Mouse (Mus musculus) hindbrain, embryonic 10.5 days (tissue): ENCODE results near the gene Pkm. TPM values are rescaled to one million over a fixed set of nuclear protein-coding genes. Genes with fewer than 3 reads are reported as not detected.

ENCODE experiments used
- DNase-seq: peaks from one replicate; pipeline ENCODE4 v3.0.0-alpha.2; 2017; ENCODE audit warnings: low spot score
- H3K27ac ChIP-seq: fragments of 300-500 bp; sonication (generic); 2 replicates; pipeline ENCODE4 v1.5.1; 2016; ENCODE audit warnings: mild to moderate bottlenecking, moderate library complexity
- H3K27me3 ChIP-seq: fragments of 300-500 bp; sonication (generic); 2 replicates; pipeline ENCODE4 v1.6.1; 2016; ENCODE audit warnings: mild to moderate bottlenecking; ENCODE audit not compliant: poor library complexity, insufficient read depth, severe bottlenecking
- H3K36me3 ChIP-seq: fragments of 300-500 bp; sonication (generic); 2 replicates; pipeline ENCODE4 v1.6.1; 2016; ENCODE audit warnings: mild to moderate bottlenecking, moderate library complexity
- H3K4me1 ChIP-seq: fragments of 300-500 bp; sonication (generic); replicated peaks from 2 replicates; pipeline ENCODE4 v1.6.1; 2016; ENCODE audit warnings: mild to moderate bottlenecking
- H3K4me3 ChIP-seq: fragments of 300-500 bp; sonication (generic); 2 replicates; pipeline ENCODE4 v1.5.1; 2016; ENCODE audit warnings: mild to moderate bottlenecking, moderate library complexity
- H3K9me3 ChIP-seq: fragments of 300-500 bp; sonication (generic); 2 replicates; pipeline ENCODE4 v1.6.1; 2016; ENCODE audit warnings: mild to moderate bottlenecking, moderate library complexity
- WGBS: fragments of 180-500 bp; shearing (Covaris S2); methylation state at CpG from one replicate; pipeline ENCODE4 v1.1.7; 2016; 5-methylcytosine and 5-hydroxymethylcytosine counted together
- polyA plus RNA-seq: library from polyadenylated mRNA; unstranded; fragments of >200 nt; fragmentation: Nextera tagmentation; extraction: Ambion mirVana; gene quantifications from 2 replicates; pipeline ENCODE4 v1.2.1, GENCODE M21; 2016

Pkm gene
- 2,690 and 3,190 TPM in 2 replicates for polyA plus RNA-seq

- Histone ChIP-seq H3K4me3 (peak within 1 kb of the TSS; percentile 95), H3K27ac (peak within 1 kb of the TSS; percentile 100), H3K27me3 (no peaks in the 10 kb centered on the region), H3K4me1 (peaks cover 40% of the 10 kb centered on the region), H3K36me3 (peaks cover 37% of the 10 kb centered on the region), H3K9me3 (no peaks in the 10 kb centered on the region)
- DNase-seq = peak; percentile 98
- under 1% methylated on average over 45 of the region's 46 CpGs for WGBS
These were observed at the start of gene Pkm for GRCm38 (mm10) chr9:59655958-59656634. Pkm (plus strand) TSS chr9:59656368.

DNA sequence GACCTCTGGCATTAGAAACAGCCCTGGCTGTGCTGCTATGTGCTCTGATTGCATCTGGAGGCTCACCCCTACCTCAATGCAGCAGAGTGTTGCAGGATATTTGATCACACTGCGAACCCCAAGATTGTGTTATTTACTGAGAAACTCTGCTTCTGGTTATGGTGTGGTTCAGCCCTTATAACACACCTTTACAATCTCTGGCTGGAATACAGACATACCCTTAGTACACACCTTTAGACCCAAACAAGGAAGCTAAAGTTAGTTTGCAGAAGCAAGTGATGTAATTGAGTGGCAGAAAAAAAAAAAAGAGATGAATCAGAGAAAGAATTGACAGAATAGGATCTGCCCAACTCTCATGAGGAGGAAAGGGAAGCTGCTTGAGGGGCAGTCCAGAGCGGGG is 45.2 kb upstream of the Pkm start:
- no peak for DNase-seq
- H3K4me3 ChIP-seq = no peak overlapping the region
- H3K9me3 ChIP-seq = no peaks in the 10 kb centered on the region
- H3K36me3 ChIP-seq = no peaks in the 10 kb centered on the region
- 92% methylated on average over 2 of the region's 2 CpGs for whole genome bisulfite sequencing
- H3K4me1 ChIP-seq = peaks cover 9% of the 10 kb centered on the region; the same call in 1 of the 2 replicates
- no peaks in the 10 kb centered on the region for H3K27me3 ChIP-seq
- H3K27ac ChIP-seq = no peak overlapping the region

GRCm38 (mm10) chr9:59615797-59616196 is 40.4 kb upstream of the Pkm start:
- DNase-seq = no peak
- no peaks in the 10 kb centered on the region for H3K27me3 ChIP-seq
- H3K36me3 ChIP-seq = no peaks in the 10 kb centered on the region
- no peak overlapping the region for H3K4me3 ChIP-seq
- no peaks in the 10 kb centered on the region for H3K9me3 ChIP-seq
- H3K4me1 ChIP-seq = peaks cover 22% of the 10 kb centered on the region
- no peak overlapping the region for H3K27ac ChIP-seq
- WGBS = 88% methylated on average over 2 of the region's 2 CpGs

- Histone ChIP-seq H3K4me1 (peaks cover 22% of the 10 kb centered on the region), H3K27ac (peak within 1 kb of the TSS; percentile 96), H3K4me3 (peak within 1 kb of the TSS; percentile 81), H3K36me3 (peaks cover 10% of the 10 kb centered on the region; the same call in 1 of the 2 replicates), H3K9me3 (no peaks in the 10 kb centered on the region), H3K27me3 (no peaks in the 10 kb centered on the region)
- 1% methylated on average over 36 of the region's 36 CpGs for WGBS
- DNase-seq = peak; percentile 98
These were observed 39.4 kb upstream of the Pkm start, which contains the start of gene Parp6 for GRCm38 (mm10) chr9:59616622-59617306. Parp6 (plus strand) TSS chr9:59617284.

DNA sequence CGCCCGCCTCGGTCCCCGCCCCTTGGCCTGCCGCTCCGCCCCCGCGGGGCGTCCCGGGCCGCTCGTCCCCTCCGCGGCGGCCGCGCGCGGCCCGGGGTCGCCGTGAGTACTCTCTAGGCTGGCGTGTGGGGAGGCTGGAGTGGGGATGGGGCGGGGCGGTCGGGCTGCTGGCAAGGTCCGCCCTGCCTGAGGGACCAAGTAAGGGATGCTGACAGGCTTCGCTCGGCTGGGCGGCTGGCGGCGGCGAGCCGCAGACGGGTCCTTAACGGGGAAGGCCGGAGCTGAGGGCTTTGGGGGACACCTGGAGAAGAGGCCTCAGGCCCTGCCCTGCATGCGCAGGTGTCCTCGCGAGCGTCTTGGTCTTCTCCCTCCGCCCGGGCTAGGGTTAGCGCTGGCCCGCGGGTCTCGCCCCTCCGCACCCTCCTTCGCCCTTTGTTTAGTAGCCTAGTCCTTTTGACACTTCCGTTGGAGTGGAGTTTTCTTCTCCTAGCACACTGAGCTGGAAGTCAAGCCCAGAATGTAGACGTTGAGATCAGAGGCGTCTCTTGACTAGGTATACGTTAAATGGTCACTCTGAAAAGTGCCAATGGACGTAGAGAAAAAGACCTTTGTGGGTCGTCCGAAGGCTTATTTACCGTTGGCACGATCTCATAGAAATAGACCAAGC is 38.7 kb upstream of the Pkm start:
- no peak for DNase-seq
- Histone ChIP-seq H3K27me3 (no peaks in the 10 kb centered on the region), H3K27ac (peak overlapping the region; percentile 96), H3K36me3 (peaks cover 16% of the 10 kb centered on the region), H3K4me1 (peaks cover 22% of the 10 kb centered on the region), H3K9me3 (no peaks in the 10 kb centered on the region), H3K4me3 (peak overlapping the region; percentile 81)
- WGBS = under 1% methylated on average over 58 of the region's 58 CpGs

DNA sequence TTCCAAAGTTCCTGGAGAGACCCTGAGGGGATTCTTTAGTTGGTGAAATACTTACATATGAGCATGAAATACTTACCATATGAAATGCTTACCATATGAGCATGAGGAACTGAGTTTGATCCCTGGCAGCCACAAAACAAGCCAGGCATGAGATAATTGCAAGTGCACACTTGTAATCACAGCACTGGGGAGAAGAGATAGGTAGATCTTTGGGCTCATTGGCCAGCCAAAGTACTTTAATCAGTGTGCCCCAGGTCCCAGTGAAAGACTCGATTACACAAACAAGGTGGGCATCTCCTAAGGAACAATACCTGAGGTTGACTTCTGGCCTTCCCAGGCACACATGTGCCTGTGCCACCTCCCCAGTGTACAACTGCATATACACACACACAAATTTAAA is 17.8 kb upstream of the Pkm start:
- H3K9me3 ChIP-seq = no peaks in the 10 kb centered on the region
- WGBS = 91% methylated on average over 1 of the region's 1 CpGs
- H3K36me3 ChIP-seq = peaks cover 99% of the 10 kb centered on the region
- H3K27ac ChIP-seq = no peak overlapping the region
- no peaks in the 10 kb centered on the region for H3K27me3 ChIP-seq
- no peaks in the 10 kb centered on the region for H3K4me1 ChIP-seq
- DNase-seq = no peak
- H3K4me3 ChIP-seq = no peak overlapping the region

GRCm38 (mm10) chr9:59639936-59640335 is 16.2 kb upstream of the Pkm start:
- peaks cover 94% of the 10 kb centered on the region for H3K36me3 ChIP-seq

GRCm38 (mm10) chr9:59641320-59641719 is 14.8 kb upstream of the Pkm start:
- H3K4me1 ChIP-seq = no peaks in the 10 kb centered on the region
- peaks cover 86% of the 10 kb centered on the region for H3K36me3 ChIP-seq
- no peak overlapping the region for H3K4me3 ChIP-seq
- DNase-seq = no peak
- no peaks in the 10 kb centered on the region for H3K27me3 ChIP-seq
- 92% methylated on average over 2 of the region's 2 CpGs for WGBS
- H3K27ac ChIP-seq = no peak overlapping the region
- no peaks in the 10 kb centered on the region for H3K9me3 ChIP-seq

More at GRCm38 (mm10) chr9:59639936-59640335, 16.2 kb upstream of the Pkm start:
- Histone ChIP-seq H3K27ac (no peak overlapping the region), H3K9me3 (no peaks in the 10 kb centered on the region), H3K27me3 (no peaks in the 10 kb centered on the region), H3K4me3 (no peak overlapping the region), H3K4me1 (no peaks in the 10 kb centered on the region)
- 92% methylated on average over 4 of the region's 4 CpGs for WGBS
- DNase-seq = no peak

DNA sequence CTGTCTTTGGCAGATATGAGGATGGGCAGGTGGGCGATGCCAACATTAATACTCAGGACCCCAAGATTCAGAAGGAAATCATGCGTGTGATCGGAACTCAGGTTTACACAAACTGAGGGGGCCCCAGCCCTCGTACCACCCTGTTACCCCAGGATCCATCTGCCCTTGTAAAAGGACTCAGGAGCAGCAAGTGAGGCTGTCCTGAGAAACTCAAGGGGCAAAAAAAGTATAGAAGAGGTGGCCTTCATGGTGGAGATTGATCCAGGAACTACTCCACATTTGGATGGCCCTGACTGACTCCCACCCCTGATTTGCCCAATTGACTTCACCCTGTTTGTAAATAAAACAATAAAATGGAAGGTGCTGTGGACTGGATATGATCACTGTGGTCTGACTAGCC is 6.3 kb upstream of the Pkm start:
- Histone ChIP-seq H3K36me3 (peaks cover 51% of the 10 kb centered on the region), H3K27me3 (no peaks in the 10 kb centered on the region), H3K27ac (no peak overlapping the region), H3K4me1 (no peaks in the 10 kb centered on the region), H3K4me3 (no peak overlapping the region), H3K9me3 (no peaks in the 10 kb centered on the region)
- WGBS = 94% methylated on average over 4 of the region's 4 CpGs
- DNase-seq = no peak

DNA sequence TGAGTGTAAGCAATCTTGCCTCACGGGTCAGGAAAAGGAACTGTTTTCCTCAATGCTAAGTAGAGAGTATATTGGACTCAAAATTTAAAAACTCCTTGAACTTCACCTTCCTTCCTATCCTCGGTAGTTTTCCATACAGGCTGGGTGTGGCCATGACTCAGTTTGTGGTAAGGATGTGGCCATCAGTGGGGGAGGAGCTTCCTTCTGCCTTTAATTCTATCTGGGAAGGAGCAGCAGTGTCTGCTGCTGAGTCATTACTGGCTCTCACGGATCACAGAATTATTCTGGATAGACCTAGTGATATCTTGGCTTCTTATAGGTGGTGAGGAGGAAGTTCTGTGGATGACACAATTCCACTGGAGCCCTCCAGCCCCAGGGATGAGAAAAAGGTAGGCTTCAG is 2.8 kb upstream of the Pkm start:
- H3K4me3 ChIP-seq = no peak overlapping the region
- no peak for DNase-seq
- WGBS = 38% methylated on average over 3 of the region's 3 CpGs
- peaks cover 13% of the 10 kb centered on the region for H3K4me1 ChIP-seq
- H3K27ac ChIP-seq = no peak overlapping the region
- H3K36me3 ChIP-seq = peaks cover 38% of the 10 kb centered on the region
- no peaks in the 10 kb centered on the region for H3K9me3 ChIP-seq
- H3K27me3 ChIP-seq = no peaks in the 10 kb centered on the region

DNA sequence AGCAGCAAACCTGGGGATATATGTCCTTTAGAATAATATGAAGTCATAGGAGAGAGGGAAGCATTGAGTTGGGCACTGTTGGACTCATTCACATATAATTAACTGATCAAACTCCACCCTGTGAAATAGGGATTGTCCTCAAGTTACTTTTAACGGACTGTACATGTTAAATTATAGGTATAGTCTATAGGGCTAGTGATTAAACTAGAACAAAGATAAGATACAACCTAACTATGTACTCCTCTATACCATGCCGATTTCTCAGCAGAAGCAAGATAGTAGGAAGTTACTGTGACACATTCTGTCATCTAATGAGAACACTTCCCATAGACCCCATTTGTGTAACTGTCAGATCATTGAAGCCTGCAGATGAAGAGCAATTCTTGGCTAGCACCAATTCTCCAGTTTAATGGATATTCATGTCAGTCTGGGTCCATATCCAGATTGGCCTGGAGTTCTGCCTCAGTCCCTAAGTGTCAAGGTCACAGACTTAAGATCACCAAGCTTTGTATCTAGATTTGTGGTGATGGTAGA is 1.7 kb upstream of the Pkm start:
- no peak for DNase-seq
- no peak overlapping the region for H3K27ac ChIP-seq
- peaks cover 24% of the 10 kb centered on the region for H3K4me1 ChIP-seq
- H3K27me3 ChIP-seq = no peaks in the 10 kb centered on the region
- H3K36me3 ChIP-seq = peaks cover 37% of the 10 kb centered on the region
- no peaks in the 10 kb centered on the region for H3K9me3 ChIP-seq
- whole genome bisulfite sequencing = 86% methylated on average over 2 of the region's 2 CpGs
- no peak overlapping the region for H3K4me3 ChIP-seq

- WGBS = under 1% methylated on average over 65 of the region's 65 CpGs
- peak overlapping the region; percentile 95 for H3K4me3 ChIP-seq
- peak; percentile 95 for DNase-seq
- peaks cover 37% of the 10 kb centered on the region for H3K36me3 ChIP-seq
- peaks cover 48% of the 10 kb centered on the region for H3K4me1 ChIP-seq
- peak overlapping the region; percentile 100 for H3K27ac ChIP-seq
- H3K27me3 ChIP-seq = no peaks in the 10 kb centered on the region
- H3K9me3 ChIP-seq = no peaks in the 10 kb centered on the region
These were observed 758 bp downstream of the Pkm start for GRCm38 (mm10) chr9:59656635-59657617.
